Mouse (Mus musculus) v-Abl transformed pro-B cells (cell line): ENCODE results near the gene Ces1b.

Experiments used
- in situ Hi-C, 2 experiments: fragments of 400-800 bp; cut with MboI; formaldehyde crosslinking; loops; one replicate each; pipeline ENCODE4 v1.15.1; 2025; ENCODE audit not compliant: unreplicated experiment in 2 of 2

Ces1b gene

GRCm38 (mm10) chr8:93011439-93011838 is 68.4 kb downstream of the Ces1b start:
- in situ Hi-C loops: loop anchor here (5.0 to 10.0 kb wide), 4 partner anchors 1043 to 1487 kb away; no protein-coding TSS in a partner anchor

GRCm38 (mm10) chr8:93010286-93010685 is 69.5 kb downstream of the Ces1b start:
- in situ Hi-C loops: loop anchor here (5.0 to 10.0 kb wide), 4 partner anchors 1045 to 1485 kb away; no protein-coding TSS in a partner anchor
